Comparison of ENCODE assay signal across 8 mouse cellular contexts in the genomic region with DNA sequence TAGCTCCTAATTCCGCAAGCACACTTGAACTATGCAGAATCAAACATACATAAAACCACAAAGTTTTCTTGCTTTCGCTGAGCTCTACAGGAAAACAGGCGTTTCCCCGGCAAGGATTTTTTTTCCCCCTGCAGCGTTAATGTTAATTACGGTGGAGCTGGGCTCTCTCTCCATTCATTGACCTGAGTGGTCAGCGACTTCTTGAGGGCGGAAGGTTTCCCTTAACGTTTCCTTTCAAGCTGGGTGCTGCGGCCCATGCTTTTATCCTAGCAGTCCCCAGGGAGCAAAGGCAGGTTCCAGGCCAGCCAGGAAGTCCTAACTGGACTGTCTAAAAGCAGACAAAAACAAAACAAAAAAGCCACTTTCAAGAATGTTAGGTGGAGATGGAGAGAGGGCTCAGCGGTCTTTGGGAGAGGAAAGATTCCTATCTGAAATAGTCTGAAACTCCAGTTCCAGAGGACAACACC. TPM values are rescaled to one million over a fixed set of nuclear protein-coding genes. Genes with fewer than 3 reads are reported as not detected.
DNase-seq lines count a peak whose midpoint lies in the region; ATAC-seq and TF ChIP-seq lines count a peak whose summit lies in the region.

No protein-coding gene starts in this region.

- 0 out of 2 replicates have a peak overlapping the region, but pooled peaks have one; percentile 12 for H3K9ac ChIP-seq in lung, embryonic 16.5 days (ENCODE audit: low read length)
- H3K9ac ChIP-seq in forebrain, embryonic 13.5 days = peak overlapping the region; percentile 81
- peak overlapping the region; percentile 73; the same call in 1 of the 2 replicates for H3K9ac ChIP-seq in intestine, postnatal 0 days (ENCODE audit: low read depth, low read length)
- peak overlapping the region; percentile 85 for H3K9ac ChIP-seq in midbrain, embryonic 16.5 days (ENCODE audit: low read depth, low read length)

- H3K4me3 ChIP-seq in lung, embryonic 16.5 days (ENCODE audit: low read length) = peak overlapping the region; percentile 92
- peak overlapping the region; percentile 80 for H3K4me3 ChIP-seq in forebrain, embryonic 13.5 days
- H3K4me3 ChIP-seq in intestine, postnatal 0 days (ENCODE audit: low read depth, low read length) = peak overlapping the region; percentile 81
- H3K4me3 ChIP-seq in midbrain, embryonic 16.5 days (ENCODE audit: low read depth, low read length) = peak overlapping the region; percentile 85

- peaks cover 11% of the 10 kb centered on the region for H3K4me1 ChIP-seq in lung, embryonic 16.5 days (replicated peaks; ENCODE audit: control insufficient read depth, insufficient read depth, low read length)
- H3K4me1 ChIP-seq in forebrain, embryonic 13.5 days = peaks cover 23% of the 10 kb centered on the region
- no peaks in the 10 kb centered on the region for H3K4me1 ChIP-seq in intestine, postnatal 0 days (replicated peaks; ENCODE audit: control insufficient read depth, insufficient read depth, low read length)
- H3K4me1 ChIP-seq in midbrain, embryonic 16.5 days (ENCODE audit: control insufficient read depth, insufficient read depth, low read length) = peaks cover 16% of the 10 kb centered on the region; the same call in 1 of the 2 replicates

- peaks cover 4% of the 10 kb centered on the region; the same call in 1 of the 2 replicates for H3K27me3 ChIP-seq in lung, embryonic 16.5 days (ENCODE audit: control insufficient read depth, insufficient read depth, low read depth, low read length)
- peaks cover 8% of the 10 kb centered on the region; the same call in 1 of the 2 replicates for H3K27me3 ChIP-seq in forebrain, embryonic 13.5 days
- H3K27me3 ChIP-seq in intestine, postnatal 0 days (replicated peaks; ENCODE audit: control insufficient read depth, insufficient read depth, low read length) = no peaks in the 10 kb centered on the region
- no peaks in the 10 kb centered on the region for H3K27me3 ChIP-seq in midbrain, embryonic 16.5 days (ENCODE audit: control insufficient read depth, insufficient read depth, low read depth, low read length)

- 7% methylated on average over 11 of the region's 11 CpGs for WGBS in lung, embryonic 16.5 days
- 4% methylated on average over 11 of the region's 11 CpGs for WGBS in forebrain, embryonic 13.5 days
- WGBS in intestine, postnatal 0 days = 8% methylated on average over 11 of the region's 11 CpGs
- WGBS in midbrain, embryonic 16.5 days = 6% methylated on average over 11 of the region's 11 CpGs

- H3K36me3 ChIP-seq in lung, embryonic 16.5 days (ENCODE audit: control insufficient read depth, insufficient read depth, low read length) = peaks cover 34% of the 10 kb centered on the region
- peaks cover 42% of the 10 kb centered on the region for H3K36me3 ChIP-seq in forebrain, embryonic 13.5 days (ENCODE audit: poor library complexity, severe bottlenecking)
- H3K36me3 ChIP-seq in intestine, postnatal 0 days (ENCODE audit: control insufficient read depth, insufficient read depth) = peaks cover 38% of the 10 kb centered on the region
- peaks cover 32% of the 10 kb centered on the region for H3K36me3 ChIP-seq in midbrain, embryonic 16.5 days (ENCODE audit: control insufficient read depth, insufficient read depth, low read length)

- no peak for DNase-seq in lung, postnatal 14 days
- no peak for DNase-seq in spleen, adult 18-20 months
- DNase-seq in cerebellum, adult 9-10 months = no peak
- DNase-seq in layer of hippocampus, adult 18-20 months (ENCODE audit: low spot score in 2 of 2) = no peak

- H3K9me3 ChIP-seq in lung, embryonic 16.5 days (ENCODE audit: control insufficient read depth, low read length) = no peaks in the 10 kb centered on the region
- no peaks in the 10 kb centered on the region for H3K9me3 ChIP-seq in forebrain, embryonic 13.5 days (replicated peaks)
- H3K9me3 ChIP-seq in intestine, postnatal 0 days (ENCODE audit: control insufficient read depth) = no peaks in the 10 kb centered on the region
- H3K9me3 ChIP-seq in midbrain, embryonic 16.5 days (replicated peaks; ENCODE audit: control insufficient read depth, low read length, poor library complexity, severe bottlenecking) = no peaks in the 10 kb centered on the region

- peak overlapping the region; percentile 91 for H3K4me2 ChIP-seq in lung, embryonic 16.5 days (ENCODE audit: low read depth, low read length)
- peak overlapping the region; percentile 88 for H3K4me2 ChIP-seq in forebrain, embryonic 13.5 days
- H3K4me2 ChIP-seq in intestine, postnatal 0 days (replicated peaks; ENCODE audit: low read depth) = peak overlapping the region; percentile 98
- H3K4me2 ChIP-seq in midbrain, embryonic 16.5 days (ENCODE audit: low read length) = peak overlapping the region; percentile 87

- H3K27ac ChIP-seq in lung, embryonic 16.5 days (ENCODE audit: low read length) = no peak overlapping the region
- no peak overlapping the region for H3K27ac ChIP-seq in forebrain, embryonic 13.5 days
- H3K27ac ChIP-seq in intestine, postnatal 0 days (ENCODE audit: low read depth, low read length) = no peak overlapping the region
- no peak overlapping the region for H3K27ac ChIP-seq in midbrain, embryonic 16.5 days (ENCODE audit: low read length)

- no peak for TF ChIP-seq CTCF in intestine, postnatal 0 days (IDR thresholded peaks at IDR 0.05; ENCODE audit: low read depth)

- no peak for ATAC-seq in lung, embryonic 16.5 days (ENCODE audit: low read depth)
- ATAC-seq in forebrain, embryonic 13.5 days = no peak
- no peak for ATAC-seq in intestine, postnatal 0 days
- no peak for ATAC-seq in midbrain, embryonic 16.5 days

RNA-seq across cellular contexts. Expression of gene Pop5, which starts 3.1 kb away (rescaled TPM):
- 97.6 and 109 TPM in 2 replicates for polyA plus RNA-seq in lung, embryonic 16.5 days (2015; fragmentation: Nextera tagmentation; extraction: Ambion mirVana)
- 102 and 112 TPM in 2 replicates for polyA plus RNA-seq in forebrain, embryonic 13.5 days (2015; fragmentation: Nextera tagmentation; extraction: Ambion mirVana)
- polyA plus RNA-seq in intestine, postnatal 0 days (2015; fragmentation: Nextera tagmentation; extraction: Ambion mirVana) = 75.7 and 77.1 TPM in 2 replicates
- polyA plus RNA-seq in midbrain, embryonic 16.5 days (2015; fragmentation: Nextera tagmentation; extraction: Ambion mirVana) = 86.1 and 92.8 TPM in 2 replicates
- total RNA-seq in layer of hippocampus, adult 18-20 months (2021) = 100 to 1,000 TPM; 105 to 112 TPM

RNA-seq across cellular contexts. Expression of gene Rnf10, which starts 33.9 kb away (rescaled TPM):
- 115 and 116 TPM in 2 replicates for polyA plus RNA-seq in lung, embryonic 16.5 days (2015; fragmentation: Nextera tagmentation; extraction: Ambion mirVana)
- 134 and 138 TPM in 2 replicates for polyA plus RNA-seq in forebrain, embryonic 13.5 days (2015; fragmentation: Nextera tagmentation; extraction: Ambion mirVana)
- 64.9 and 69.1 TPM in 2 replicates for polyA plus RNA-seq in intestine, postnatal 0 days (2015; fragmentation: Nextera tagmentation; extraction: Ambion mirVana)
- 172 and 176 TPM in 2 replicates for polyA plus RNA-seq in midbrain, embryonic 16.5 days (2015; fragmentation: Nextera tagmentation; extraction: Ambion mirVana)
- total RNA-seq in layer of hippocampus, adult 18-20 months (2021) = 100 to 1,000 TPM; 240 to 249 TPM

RNA-seq across cellular contexts. Expression of gene Coq5, which starts 40.7 kb away (rescaled TPM):
- polyA plus RNA-seq in lung, embryonic 16.5 days (2015; fragmentation: Nextera tagmentation; extraction: Ambion mirVana) = 37.9 and 38.6 TPM in 2 replicates
- polyA plus RNA-seq in forebrain, embryonic 13.5 days (2015; fragmentation: Nextera tagmentation; extraction: Ambion mirVana) = 53.7 and 54.0 TPM in 2 replicates
- polyA plus RNA-seq in intestine, postnatal 0 days (2015; fragmentation: Nextera tagmentation; extraction: Ambion mirVana) = 31.3 and 32.4 TPM in 2 replicates
- polyA plus RNA-seq in midbrain, embryonic 16.5 days (2015; fragmentation: Nextera tagmentation; extraction: Ambion mirVana) = 52.8 and 56.1 TPM in 2 replicates
- total RNA-seq in layer of hippocampus, adult 18-20 months (2021) = 10 to 100 TPM; 42.0 to 44.9 TPM

RNA-seq across cellular contexts. Expression of gene Cabp1, which starts 44.6 kb away (rescaled TPM):
- 1.3 and 1.6 TPM in 2 replicates for polyA plus RNA-seq in lung, embryonic 16.5 days (2015; fragmentation: Nextera tagmentation; extraction: Ambion mirVana)
- 5.7 and 12.6 TPM in 2 replicates for polyA plus RNA-seq in forebrain, embryonic 13.5 days (2015; fragmentation: Nextera tagmentation; extraction: Ambion mirVana)
- 0.57 and 0.90 TPM in 2 replicates for polyA plus RNA-seq in intestine, postnatal 0 days (2015; fragmentation: Nextera tagmentation; extraction: Ambion mirVana)
- polyA plus RNA-seq in midbrain, embryonic 16.5 days (2015; fragmentation: Nextera tagmentation; extraction: Ambion mirVana) = 5.2 and 5.3 TPM in 2 replicates
- 100 to 1,000 TPM; 122 to 123 TPM for total RNA-seq in layer of hippocampus, adult 18-20 months (2021)

Comparison
In these comparisons a context has a peak if more than half of its experiments do, and no peak if none do; other contexts are left out.
1. H3K9ac ChIP-seq: peak in every context shown above with its lines; median percentile 85 in midbrain, embryonic 16.5 days; 81 in forebrain, embryonic 13.5 days; 73 in intestine, postnatal 0 days; 12 in lung, embryonic 16.5 days.